In genomic region chr14:61680818-61681707, GRCm38 (mm10) we compare ENCODE assay signal across 8 mouse cellular contexts.
DNase-seq lines count a peak whose midpoint lies in the region; ATAC-seq and TF ChIP-seq lines count a peak whose summit lies in the region.

No protein-coding gene starts in this region.

- peak; percentile 56 for TF ChIP-seq CTCF in heart, adult 2 months (IDR thresholded peaks at IDR 0.05)

- H3K79me2 ChIP-seq in heart, adult 2 months (replicated peaks; ENCODE audit: control insufficient read depth, insufficient read depth, low read length), result no peaks in the 10 kb centered on the region; the same call in 1 of the 2 replicates

- H3K9ac ChIP-seq in embryonic facial prominence, embryonic 13.5 days, result peak overlapping the region; percentile 85
- peak overlapping the region; percentile 98 for H3K9ac ChIP-seq in heart, adult 2 months (ENCODE audit: low read depth, low read length)
- H3K9ac ChIP-seq in limb, embryonic 13.5 days, result peak overlapping the region; percentile 90
- peak overlapping the region; percentile 76 for H3K9ac ChIP-seq in midbrain, embryonic 15.5 days

- H3K27me3 ChIP-seq in embryonic facial prominence, embryonic 13.5 days, result peaks cover 31% of the 10 kb centered on the region
- H3K27me3 ChIP-seq in heart, adult 2 months (ENCODE audit: control insufficient read depth, insufficient read depth, low read length), result no peaks in the 10 kb centered on the region
- peaks cover 23% of the 10 kb centered on the region; the same call in 1 of the 2 replicates for H3K27me3 ChIP-seq in limb, embryonic 13.5 days
- peaks cover 26% of the 10 kb centered on the region for H3K27me3 ChIP-seq in midbrain, embryonic 15.5 days (replicated peaks)

- TF ChIP-seq POLR2A in heart, adult 2 months (IDR thresholded peaks at IDR 0.05; ENCODE audit: insufficient read depth, low read depth, low read length), result peak; percentile 85

- peak; percentile 70 for TF ChIP-seq EP300 in heart, adult 2 months (IDR thresholded peaks at IDR 0.05; ENCODE audit: insufficient read depth, low read depth, low read length)

- H3K27ac ChIP-seq in embryonic facial prominence, embryonic 13.5 days, result peak overlapping the region; percentile 93
- peak overlapping the region; percentile 99 for H3K27ac ChIP-seq in heart, adult 2 months
- peak overlapping the region; percentile 95 for H3K27ac ChIP-seq in limb, embryonic 13.5 days
- peak overlapping the region; percentile 86 for H3K27ac ChIP-seq in midbrain, embryonic 15.5 days

- WGBS in embryonic facial prominence, embryonic 13.5 days, result under 1% methylated on average over 48 of the region's 50 CpGs
- WGBS in heart, adult 2 months, result under 1% methylated on average over 49 of the region's 50 CpGs
- under 1% methylated on average over 50 of the region's 50 CpGs for WGBS in limb, embryonic 13.5 days
- under 1% methylated on average over 42 of the region's 50 CpGs for WGBS in midbrain, embryonic 15.5 days

- peak; percentile 97 for DNase-seq in A20 (ENCODE audit: low read depth, low spot score)
- DNase-seq in adrenal gland, postnatal 4 days (ENCODE audit: low spot score in 2 of 2), result peak; percentile 76 to 83
- DNase-seq in heart, adult 2 months, result peak; percentile 88 to 91
- peak; percentile 86 for DNase-seq in kidney, adult 8-10 months
- DNase-seq in spleen, postnatal 10 days (ENCODE audit: low spot score in 2 of 2), result peak; percentile 80 to 93

- H3K4me1 ChIP-seq in embryonic facial prominence, embryonic 13.5 days, result peaks cover 32% of the 10 kb centered on the region
- H3K4me1 ChIP-seq in heart, adult 2 months (ENCODE audit: control insufficient read depth, insufficient read depth, low read length), result 0 out of 2 replicates have a peak, but pooled peaks cover 3% of the 10 kb centered on the region
- peaks cover 48% of the 10 kb centered on the region for H3K4me1 ChIP-seq in limb, embryonic 13.5 days
- peaks cover 13% of the 10 kb centered on the region for H3K4me1 ChIP-seq in midbrain, embryonic 15.5 days

- H3K4me3 ChIP-seq in embryonic facial prominence, embryonic 13.5 days, result peak overlapping the region; percentile 83
- H3K4me3 ChIP-seq in heart, adult 2 months, result peak overlapping the region; percentile 97
- H3K4me3 ChIP-seq in limb, embryonic 13.5 days, result peak overlapping the region; percentile 85
- peak overlapping the region; percentile 91 for H3K4me3 ChIP-seq in midbrain, embryonic 15.5 days

- peak overlapping the region; percentile 97 for H3K4me2 ChIP-seq in embryonic facial prominence, embryonic 13.5 days
- H3K4me2 ChIP-seq in limb, embryonic 13.5 days (replicated peaks), result peak overlapping the region; percentile 96
- peak overlapping the region; percentile 98 for H3K4me2 ChIP-seq in midbrain, embryonic 15.5 days

- intact Hi-C loops in heart, adult 2 months (cut with DNase I), result loop anchor here (1.0 to 10.0 kb wide), 4 partner anchors 32 to 654 kb away; no protein-coding TSS in a partner anchor

- no peaks in the 10 kb centered on the region for H3K36me3 ChIP-seq in embryonic facial prominence, embryonic 13.5 days
- peaks cover 6% of the 10 kb centered on the region; the same call in 1 of the 2 replicates for H3K36me3 ChIP-seq in heart, adult 2 months (ENCODE audit: control insufficient read depth, insufficient read depth, low read length)
- H3K36me3 ChIP-seq in limb, embryonic 13.5 days, result peaks cover 5% of the 10 kb centered on the region; the same call in 1 of the 2 replicates
- no peaks in the 10 kb centered on the region for H3K36me3 ChIP-seq in midbrain, embryonic 15.5 days (replicated peaks)

- H3K9me3 ChIP-seq in embryonic facial prominence, embryonic 13.5 days, result no peaks in the 10 kb centered on the region
- H3K9me3 ChIP-seq in limb, embryonic 13.5 days, result no peaks in the 10 kb centered on the region
- no peaks in the 10 kb centered on the region for H3K9me3 ChIP-seq in midbrain, embryonic 15.5 days

- ATAC-seq in embryonic facial prominence, embryonic 13.5 days (ENCODE audit: insufficient number of reproducible peaks, insufficient read depth, low FRiP score, low TSS enrichment, low read depth), result peak; percentile 71
- peak; percentile 80 for ATAC-seq in limb, embryonic 13.5 days (ENCODE audit: low FRiP score, low read depth)
- peak; percentile 79 for ATAC-seq in midbrain, embryonic 15.5 days (replicated peaks)

Comparison
In these comparisons a context has a peak if more than half of its experiments do, and no peak if none do; other contexts are left out.
1. Peak in every context shown above with its lines: DNase-seq, ATAC-seq, H3K4me3 ChIP-seq and H3K27ac ChIP-seq.